Mouse (Mus musculus): ENCODE data around the gene Lrmp. TPM values are rescaled to one million over a fixed set of nuclear protein-coding genes. Genes with fewer than 3 reads are reported as not detected.

The Lrmp gene
- total RNA-seq (2012; rRNA removed) (60.4 and 70.1 TPM in 2 replicates), polyA plus RNA-seq (2012; ENCODE audit: insufficient read depth in 1 of 2, insufficient read length in 2 of 2, low read depth in 1 of 2, low replicate concordance in 2 of 2, missing spikeins in 1 of 2) (10 to 100 TPM in 1 of 2 experiments, not detected in 1; 64.3 TPM)

DNA sequence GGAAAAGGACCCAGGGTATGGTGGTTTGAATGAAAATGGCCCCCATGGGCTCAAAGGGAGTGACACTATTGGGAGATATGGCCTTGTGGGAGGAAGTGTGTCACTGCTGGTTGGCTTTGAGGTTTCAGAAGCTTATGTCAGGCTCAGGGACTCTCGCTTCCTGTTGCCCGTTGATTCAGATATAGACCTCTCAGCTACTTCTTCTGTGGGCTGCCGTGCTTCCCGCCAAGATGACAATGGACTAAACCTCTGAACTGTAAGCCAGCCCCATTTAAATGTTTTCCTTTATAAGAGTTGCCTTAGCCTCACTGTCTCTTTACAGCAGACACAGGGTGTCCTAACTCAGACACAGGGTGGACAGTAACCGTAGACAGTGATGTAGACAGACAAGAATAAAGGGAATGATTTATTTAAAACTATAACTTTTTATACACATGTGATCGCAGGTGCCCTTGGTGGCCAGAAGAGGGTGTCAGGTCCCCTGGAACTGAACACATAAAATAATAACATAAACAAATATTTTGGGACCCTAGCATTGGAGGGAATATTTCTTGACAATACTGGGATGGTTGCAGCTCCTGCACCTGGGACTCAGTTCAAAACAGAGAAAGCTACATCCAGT is at the start of gene Lrmp:
TSS of gene Lrmp (plus strand) at position 178 of the 622 bp plus-strand sequence.
- H3K27me3 ChIP-seq (ENCODE audit: control insufficient read depth in 1 of 2, insufficient read depth in 2 of 2, low read length in 2 of 2): no peaks in the 10 kb centered on the region
- TF ChIP-seq TBP (IDR thresholded peaks at IDR 0.05; ENCODE audit: low read depth, low read length): no peak
- peak; percentile 6 to 30 (median 20); a peak in 3 of 6 replicates for TF ChIP-seq CTCF (IDR thresholded peaks at IDR 0.05 in 2 of 3, conservative IDR thresholded peaks at IDR 0.05 in 1 of 3; ENCODE audit: control insufficient read depth in 1 of 3, insufficient read depth in 1 of 3, low read depth in 2 of 3, low read length in 3 of 3, poor library complexity in 1 of 3, severe bottlenecking in 1 of 3)
- peak; percentile 23; the same call in 1 of the 2 replicates for TF ChIP-seq SMC3 (IDR thresholded peaks at IDR 0.05; ENCODE audit: low read depth, low read length)
- TF ChIP-seq E2F4 (IDR thresholded peaks at IDR 0.05; ENCODE audit: borderline replicate concordance, low read depth, low read length): peak; percentile 64; the same call in 1 of the 2 replicates
- no peak for TF ChIP-seq NRF1 (IDR thresholded peaks at IDR 0.05; ENCODE audit: insufficient read depth, low read depth, low read length, poor library complexity, severe bottlenecking)
- TF ChIP-seq MAX (IDR thresholded peaks at IDR 0.05; ENCODE audit: low read length): no peak
- TF ChIP-seq RAD21 (IDR thresholded peaks at IDR 0.05; ENCODE audit: low read depth, low read length): peak; percentile 8
- H3K36me3 ChIP-seq (ENCODE audit: control insufficient read depth in 1 of 2, insufficient read depth in 2 of 2, low read length in 2 of 2): peaks cover 0 to 9% of the 10 kb centered on the region in 2 experiments; a peak in 2 of 4 replicates
- no peaks in the 10 kb centered on the region for H3K9me3 ChIP-seq (replicated peaks; ENCODE audit: insufficient read depth, low read length)
- DNase-seq (ENCODE audit: low read depth, low spot score): peak; percentile 67
- H3K79me2 ChIP-seq (ENCODE audit: control insufficient read depth, insufficient read depth, low read length, poor library complexity): no peaks in the 10 kb centered on the region
- H3K4me3 ChIP-seq (ENCODE audit: control insufficient read depth in 1 of 2, insufficient read depth in 1 of 2, low read depth in 2 of 2, low read length in 2 of 2): no peak within 1 kb of the TSS
- peaks cover 0 to 10% of the 10 kb centered on the region in 2 experiments; a peak in 2 of 4 replicates for H3K4me1 ChIP-seq (ENCODE audit: control insufficient read depth in 1 of 2, insufficient read depth in 2 of 2, low read length in 2 of 2)
- H3K9ac ChIP-seq (ENCODE audit: control insufficient read depth, low read depth, low read length, poor library complexity, severe bottlenecking): no peak within 1 kb of the TSS
- peak within 1 kb of the TSS; percentile 64 for H3K27ac ChIP-seq (ENCODE audit: control insufficient read depth, low read depth, low read length)

DNA sequence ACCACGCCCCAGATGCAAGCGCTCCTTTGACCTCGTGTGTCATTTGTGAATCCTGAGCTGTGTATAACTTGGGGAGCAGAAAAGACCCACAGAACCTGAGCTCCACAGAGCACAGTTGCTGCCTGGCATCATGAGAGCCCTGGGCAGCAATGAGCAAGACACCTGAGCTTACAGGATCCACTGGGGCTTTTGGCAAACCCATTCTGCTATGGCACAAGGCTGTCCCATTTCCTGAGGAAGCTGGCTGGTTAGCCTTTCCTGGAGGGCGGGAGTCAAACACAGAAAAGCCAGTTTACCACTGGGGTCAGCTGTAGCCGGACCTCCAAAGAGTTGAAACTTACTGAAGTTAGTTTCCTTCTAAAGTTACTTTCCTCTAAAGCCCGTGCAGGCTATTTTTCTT is 49.0 kb upstream of the Lrmp start:
- Histone ChIP-seq H3K4me3 (ENCODE audit: control insufficient read depth in 1 of 2, insufficient read depth in 1 of 2, low read depth in 2 of 2, low read length in 2 of 2) (no peak overlapping the region), H3K27me3 (ENCODE audit: control insufficient read depth in 1 of 2, insufficient read depth in 2 of 2, low read length in 2 of 2) (peaks cover 0 to 1% of the 10 kb centered on the region in 2 experiments; a peak in 2 of 4 replicates), H3K9me3 (replicated peaks; ENCODE audit: insufficient read depth, low read length) (no peaks in the 10 kb centered on the region), H3K4me1 (ENCODE audit: control insufficient read depth in 1 of 2, insufficient read depth in 2 of 2, low read length in 2 of 2) (no peaks in the 10 kb centered on the region), H3K27ac (ENCODE audit: control insufficient read depth, low read depth, low read length) (no peak overlapping the region), H3K79me2 (ENCODE audit: control insufficient read depth, insufficient read depth, low read length, poor library complexity) (no peaks in the 10 kb centered on the region), H3K36me3 (ENCODE audit: control insufficient read depth in 1 of 2, insufficient read depth in 2 of 2, low read length in 2 of 2) (no peaks in the 10 kb centered on the region), H3K9ac (ENCODE audit: control insufficient read depth, low read depth, low read length, poor library complexity, severe bottlenecking) (no peak overlapping the region)
- TF ChIP-seq TBP (IDR thresholded peaks at IDR 0.05; ENCODE audit: low read depth, low read length) (no peak), MXI1 (IDR thresholded peaks at IDR 0.05; ENCODE audit: low read depth, low read length) (no peak), NRF1 (IDR thresholded peaks at IDR 0.05; ENCODE audit: insufficient read depth, low read depth, low read length, poor library complexity, severe bottlenecking) (no peak), MAX (IDR thresholded peaks at IDR 0.05; ENCODE audit: low read length) (no peak), SIN3A (IDR thresholded peaks at IDR 0.05; ENCODE audit: low read length) (no peak), GATA1 (IDR thresholded peaks at IDR 0.05; ENCODE audit: low read depth, low read length) (no peak), ZC3H11A (IDR thresholded peaks at IDR 0.05; ENCODE audit: low read depth, low read length) (no peak), BHLHE40 (IDR thresholded peaks at IDR 0.05; ENCODE audit: borderline replicate concordance, low read depth, low read length) (no peak), ELF1 (IDR thresholded peaks at IDR 0.05; ENCODE audit: low read depth, low read length) (no peak), POLR2AphosphoS5 (IDR thresholded peaks at IDR 0.05; ENCODE audit: borderline replicate concordance, low read depth, low read length) (no peak), CHD1 (IDR thresholded peaks at IDR 0.05; ENCODE audit: low read depth, low read length) (no peak), CHD2 (IDR thresholded peaks at IDR 0.05; ENCODE audit: low read length) (no peak), JUND (IDR thresholded peaks at IDR 0.05; ENCODE audit: low read depth, low read length) (no peak), MEF2A (IDR thresholded peaks at IDR 0.05; ENCODE audit: extremely low read depth, insufficient replicate concordance, low read depth, low read length, poor library complexity, severe bottlenecking) (no peak), HCFC1 (IDR thresholded peaks at IDR 0.05; ENCODE audit: low read depth, low read length) (no peak), GABPA (IDR thresholded peaks at IDR 0.05; ENCODE audit: low read depth, low read length) (no peak), POLR2AphosphoS2 (IDR thresholded peaks at IDR 0.05; ENCODE audit: low read length) (no peak), MYC (IDR thresholded peaks at IDR 0.05; ENCODE audit: low read depth, low read length) (no peak)
- no peak for DNase-seq (ENCODE audit: low read depth, low spot score)

Measured in MEL (cell line).